Mouse (Mus musculus) liver, embryonic 14.5 days (tissue): Measurements from ENCODE around the gene Amigo2. TPM values are rescaled to one million over a fixed set of nuclear protein-coding genes. Genes with fewer than 3 reads are reported as not detected.

ENCODE experiments used
- ATAC-seq: fragments of 200-750 bp; cut with Nextera tagmentation; 2 replicates; pipeline ENCODE4 v1.8.0; 2017; ENCODE audit warnings: moderate number of reproducible peaks, mild to moderate bottlenecking, moderate library complexity; ENCODE audit not compliant: insufficient read depth
- DNase-seq, 3 experiments: peaks; one replicate each; pipeline ENCODE4 v3.0.0-alpha.2; 2012 to 2013; ENCODE audit warnings: low read depth in 3 of 3, low spot score in 3 of 3
- H3K27ac ChIP-seq: fragments of 300-500 bp; sonication (generic); 2 replicates; pipeline ENCODE4 v1.5.1; 2014; ENCODE audit warnings: moderate library complexity, mild to moderate bottlenecking, control low read depth, inconsistent platforms
- H3K27me3 ChIP-seq: fragments of 300-500 bp; sonication (generic); 2 replicates; pipeline ENCODE4 v1.6.1; 2014; ENCODE audit warnings: mild to moderate bottlenecking, low read length, moderate library complexity; ENCODE audit not compliant: control insufficient read depth, insufficient read depth
- H3K36me3 ChIP-seq: fragments of 300-500 bp; sonication (generic); replicated peaks from 2 replicates; pipeline ENCODE4 v1.6.1; 2014; ENCODE audit warnings: low read depth; ENCODE audit not compliant: control insufficient read depth, insufficient read depth
- H3K4me1 ChIP-seq, 2 experiments: fragments of 200-500 bp in 1 of 2; fragments of 300-500 bp in 1 of 2; sonication (generic) in 1 of 2; replicated peaks; 2 replicates each; pipeline ENCODE4 v1.6.1; 2012 to 2014; ENCODE audit warnings: antibody characterized with exemption in 1 of 2, inconsistent platforms in 1 of 2, low read length in 1 of 2; ENCODE audit not compliant: control insufficient read depth in 2 of 2, insufficient read depth in 2 of 2
- H3K4me2 ChIP-seq: fragments of 300-500 bp; sonication (generic); 2 replicates; pipeline ENCODE4 v1.6.1; 2014; ENCODE audit warnings: low read depth, mild to moderate bottlenecking, control low read depth, moderate library complexity
- H3K4me3 ChIP-seq, 2 experiments: fragments of 200-500 bp in 1 of 2; fragments of 300-500 bp in 1 of 2; sonication (generic) in 1 of 2; 2 replicates each; pipeline ENCODE4 v1.5.1; 2012 to 2014; ENCODE audit warnings: low read depth in 2 of 2, low read length in 2 of 2, mild to moderate bottlenecking in 2 of 2, control low read depth in 1 of 2, inconsistent platforms in 1 of 2, moderate library complexity in 1 of 2; ENCODE audit not compliant: insufficient read depth in 1 of 2
- H3K9ac ChIP-seq: fragments of 300-500 bp; sonication (generic); replicated peaks from 2 replicates; pipeline ENCODE4 v1.6.1; 2014; ENCODE audit warnings: mild to moderate bottlenecking, control low read depth, moderate library complexity
- H3K9me3 ChIP-seq: fragments of 300-500 bp; sonication (generic); 2 replicates; pipeline ENCODE4 v1.6.1; 2016; ENCODE audit warnings: low read length, mixed read lengths; ENCODE audit not compliant: control insufficient read depth
- CTCF ChIP-seq: IDR thresholded peaks from 2 replicates; pipeline ENCODE4 v1.5.1; 2016; ENCODE audit warnings: antibody characterized with exemption, low read depth, control low read depth
- EP300 ChIP-seq: IDR thresholded peaks from 2 replicates; pipeline ENCODE4 v1.6.1; 2016; ENCODE audit warnings: antibody characterized with exemption, low read depth
- WGBS: fragments of 180-500 bp; shearing (Covaris S2); extraction: QIAGEN DNeasy Blood & Tissue Kit; methylation state at CpG from one replicate; pipeline ENCODE4 v1.1.7; 2014; ENCODE audit not compliant: insufficient replicate concordance; 5-methylcytosine and 5-hydroxymethylcytosine counted together
- polyA plus RNA-seq, 2 experiments: library from polyadenylated mRNA; depleted of rRNA in 1 of 2; stranded (reverse) in 1 of 2; unstranded in 1 of 2; fragments of >200 nt; fragmentation: Nextera tagmentation in 1 of 2; extraction: Ambion mirVana in 1 of 2; gene quantifications; 2 replicates each; pipeline versions ENCODE4 v1.2.1 to v1.2.3; 2012 to 2014

Amigo2 gene
- polyA plus RNA-seq, 2 experiments = 0.36 to 1.0 TPM

DNA sequence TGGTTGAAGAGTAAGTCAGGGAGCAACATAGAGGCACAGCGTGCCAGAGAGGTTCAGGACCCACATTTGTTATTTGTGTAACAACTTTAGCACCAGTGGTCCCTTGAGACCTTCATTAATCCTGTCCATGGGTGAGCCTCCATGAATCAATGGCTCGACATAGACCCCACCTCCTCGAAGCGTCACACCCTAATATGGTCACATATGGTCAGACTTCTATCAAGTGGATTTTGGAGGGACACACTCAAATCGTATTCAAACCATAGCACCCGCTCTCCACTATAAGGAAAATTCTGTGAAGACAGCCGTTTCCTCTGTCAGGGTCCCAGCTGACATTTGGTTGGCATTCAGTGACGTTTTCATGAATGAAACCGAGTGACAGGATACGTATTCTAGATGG is 2.2 kb upstream of the Amigo2 start:
- peaks cover 0 to 2% of the 10 kb centered on the region in 2 experiments; a peak in 1 of 4 replicates for H3K4me1 ChIP-seq
- no peak for DNase-seq
- no peak for ATAC-seq
- H3K4me2 ChIP-seq = no peak overlapping the region
- TF ChIP-seq EP300 (no peak), CTCF (no peak)
- H3K27me3 ChIP-seq = peaks cover 34% of the 10 kb centered on the region
- H3K9ac ChIP-seq = no peak overlapping the region
- no peaks in the 10 kb centered on the region for H3K36me3 ChIP-seq
- WGBS = 72% methylated on average over 10 of the region's 10 CpGs
- no peaks in the 10 kb centered on the region for H3K9me3 ChIP-seq
- no peak overlapping the region for H3K27ac ChIP-seq
- H3K4me3 ChIP-seq = no peak overlapping the region

DNA sequence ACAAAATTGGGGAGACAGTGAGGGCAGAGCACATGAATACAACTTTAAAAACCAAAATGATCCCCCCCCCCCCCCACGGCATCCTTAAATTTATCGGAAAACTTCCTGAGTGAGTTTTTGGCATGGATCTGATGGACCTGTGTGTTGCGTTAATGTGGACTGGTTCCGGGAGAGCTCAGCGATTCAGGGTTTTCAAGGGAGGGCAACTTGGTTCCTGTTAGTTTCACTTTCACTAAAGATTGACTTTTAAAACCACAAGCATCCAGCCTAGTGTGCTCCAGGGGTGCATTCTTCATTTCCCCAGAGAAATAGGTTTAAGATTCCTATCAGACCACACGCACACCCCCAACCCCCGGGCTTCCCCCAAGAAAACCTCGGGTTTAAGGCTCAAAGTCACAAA is 1.2 kb upstream of the Amigo2 start:
- no peak for TF ChIP-seq CTCF
- no peak for TF ChIP-seq EP300
- Histone ChIP-seq H3K9ac (no peak overlapping the region), H3K4me2 (peak overlapping the region; percentile 77), H3K27me3 (peaks cover 34% of the 10 kb centered on the region), H3K4me3 (peak overlapping the region; percentile 42 to 51), H3K4me1 (peaks cover 0 to 2% of the 10 kb centered on the region in 2 experiments; a peak in 1 of 4 replicates), H3K9me3 (no peaks in the 10 kb centered on the region), H3K36me3 (no peaks in the 10 kb centered on the region), H3K27ac (no peak overlapping the region)
- WGBS = 5% methylated on average over 8 of the region's 8 CpGs
- ATAC-seq (no peak), DNase-seq (no peak)

DNA sequence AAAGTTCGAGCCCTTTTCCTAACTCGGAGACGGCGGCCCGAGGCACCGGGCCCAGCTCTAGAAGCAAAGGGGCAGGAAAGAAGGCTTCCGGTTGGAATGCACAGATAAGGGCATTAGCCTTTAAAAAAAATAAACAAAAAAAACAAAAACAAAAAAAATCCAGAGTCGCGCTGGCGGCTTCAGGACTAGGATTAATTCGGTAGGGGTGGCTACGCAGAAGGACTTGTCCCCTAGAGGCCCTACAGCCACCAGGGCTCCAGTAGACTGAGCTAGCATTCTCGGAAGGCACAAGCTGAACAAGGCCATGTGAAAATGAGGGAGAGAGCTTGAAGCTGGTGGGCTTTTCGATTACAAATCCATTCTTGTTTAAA is 689 bp upstream of the Amigo2 start:
- ATAC-seq (no peak), DNase-seq (no peak)
- no peak for TF ChIP-seq CTCF
- TF ChIP-seq EP300 = no peak
- WGBS = under 1% methylated on average over 14 of the region's 14 CpGs
- H3K36me3 ChIP-seq = no peaks in the 10 kb centered on the region
- H3K4me1 ChIP-seq = peaks cover 0 to 2% of the 10 kb centered on the region in 2 experiments; a peak in 1 of 4 replicates
- peak overlapping the region; percentile 42 to 51 for H3K4me3 ChIP-seq
- H3K27ac ChIP-seq = no peak overlapping the region
- no peaks in the 10 kb centered on the region for H3K9me3 ChIP-seq
- H3K9ac ChIP-seq = peak overlapping the region; percentile 47; the same call in 1 of the 2 replicates
- peaks cover 34% of the 10 kb centered on the region for H3K27me3 ChIP-seq
- H3K4me2 ChIP-seq = peak overlapping the region; percentile 77

DNA sequence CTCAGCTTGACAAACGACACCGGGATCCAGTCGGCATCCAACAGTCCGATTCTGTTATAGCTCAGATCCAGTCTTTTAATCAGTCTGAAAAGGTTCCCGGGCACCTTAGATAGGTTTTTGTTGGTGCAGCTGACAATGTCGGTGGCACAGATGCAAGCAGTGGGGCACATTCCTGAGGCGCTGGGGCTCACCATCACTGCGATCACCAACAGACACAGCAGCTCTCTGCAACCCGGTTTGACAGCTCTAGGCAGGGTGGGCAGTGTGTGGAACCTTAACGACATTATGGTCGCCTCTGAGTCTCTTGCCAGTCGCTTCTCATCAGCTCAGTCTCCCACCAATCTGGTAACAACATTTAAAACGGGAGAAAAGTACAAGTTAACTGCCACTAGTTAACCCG is 831 bp downstream of the Amigo2 start:
- Histone ChIP-seq H3K27ac (no peak overlapping the region), H3K4me1 (peaks cover 0 to 2% of the 10 kb centered on the region in 2 experiments; a peak in 1 of 4 replicates), H3K36me3 (no peaks in the 10 kb centered on the region), H3K27me3 (peaks cover 34% of the 10 kb centered on the region), H3K4me3 (no peak overlapping the region), H3K4me2 (peak overlapping the region; percentile 77), H3K9me3 (no peaks in the 10 kb centered on the region), H3K9ac (no peak overlapping the region)
- no peak for ATAC-seq
- no peak for DNase-seq
- no peak for TF ChIP-seq CTCF
- TF ChIP-seq EP300 = no peak
- 22% methylated on average over 14 of the region's 14 CpGs for WGBS

DNA sequence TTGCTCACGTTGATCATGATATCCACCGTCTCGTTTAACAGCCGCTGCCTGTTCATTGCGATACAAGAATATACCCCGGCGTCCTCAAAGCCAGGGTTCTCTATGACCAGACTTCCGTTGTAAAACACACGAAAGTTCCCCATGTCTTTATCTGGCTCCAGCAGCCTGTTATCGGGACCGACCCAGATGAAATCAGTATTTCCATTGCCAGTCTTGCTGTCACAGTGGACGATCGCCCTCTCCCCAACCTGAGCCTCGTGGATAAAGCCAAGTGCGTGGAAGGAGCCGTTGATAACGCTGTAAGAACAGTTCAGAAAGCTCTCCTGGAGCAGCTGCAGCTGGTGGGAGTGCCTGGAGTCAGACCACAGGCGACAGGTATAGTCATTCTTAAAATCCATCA is 1.7 kb downstream of the Amigo2 start:
- peak in 2 of 3 experiments; percentile 20 to 28 for DNase-seq
- no peak overlapping the region for H3K27ac ChIP-seq
- H3K9me3 ChIP-seq = no peaks in the 10 kb centered on the region
- no peak overlapping the region for H3K4me2 ChIP-seq
- TF ChIP-seq CTCF (no peak), EP300 (peak; percentile 56)
- H3K4me3 ChIP-seq = no peak overlapping the region
- H3K36me3 ChIP-seq = no peaks in the 10 kb centered on the region
- WGBS = 19% methylated on average over 18 of the region's 18 CpGs
- ATAC-seq = peak; percentile 63
- peaks cover 0 to 2% of the 10 kb centered on the region in 2 experiments; a peak in 1 of 4 replicates for H3K4me1 ChIP-seq
- peaks cover 34% of the 10 kb centered on the region for H3K27me3 ChIP-seq
- H3K9ac ChIP-seq = no peak overlapping the region
